Mouse (Mus musculus): Measurements from ENCODE around the gene Wdr91.

The Wdr91 gene

DNA sequence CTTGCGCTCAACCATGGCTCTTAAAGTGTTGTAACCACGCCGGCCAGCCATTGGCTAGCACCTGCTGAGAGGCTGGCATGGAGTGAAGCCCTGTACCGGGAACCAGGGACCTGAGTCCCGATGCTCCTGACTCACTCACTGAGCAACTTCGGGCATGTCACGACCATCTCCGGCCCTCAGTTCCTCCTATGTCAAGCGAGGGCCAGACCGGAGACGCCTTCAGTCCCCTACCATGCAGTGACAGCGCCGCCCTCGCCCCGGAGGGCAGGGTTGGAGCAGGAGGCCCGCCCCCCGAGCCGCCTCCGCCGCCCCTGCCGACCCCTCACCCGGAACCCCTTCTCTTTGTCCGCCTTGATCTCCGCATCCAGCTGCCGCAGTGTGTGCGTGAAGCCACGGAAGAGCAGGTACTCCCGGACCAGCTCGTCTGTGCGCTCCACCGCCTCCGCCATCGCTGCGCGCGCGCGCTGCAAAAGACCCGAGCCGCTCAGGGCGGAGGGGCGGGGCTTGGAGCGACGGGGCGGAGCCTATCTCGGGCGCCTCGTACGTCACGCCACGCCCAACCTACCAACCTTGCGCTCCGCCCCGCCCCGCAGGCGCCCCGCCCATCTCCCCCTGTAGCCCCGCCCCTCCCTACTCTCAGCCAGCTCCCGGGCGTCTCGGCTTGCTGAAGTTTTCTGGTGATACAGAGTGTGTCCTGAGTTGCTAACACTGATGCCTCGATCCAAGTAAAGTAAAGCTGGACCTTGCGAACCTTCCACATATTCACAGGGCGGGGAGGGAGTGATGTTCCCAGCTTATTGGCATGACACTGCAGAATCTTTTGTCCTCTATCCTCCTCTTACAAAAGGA, at the start of gene Wdr91:
Gene Wdr91, minus strand, starts transcription at position 506 of the 849 bp plus-strand sequence.
- peak; percentile 90 for DNase-seq (ENCODE audit: low spot score)

DNA sequence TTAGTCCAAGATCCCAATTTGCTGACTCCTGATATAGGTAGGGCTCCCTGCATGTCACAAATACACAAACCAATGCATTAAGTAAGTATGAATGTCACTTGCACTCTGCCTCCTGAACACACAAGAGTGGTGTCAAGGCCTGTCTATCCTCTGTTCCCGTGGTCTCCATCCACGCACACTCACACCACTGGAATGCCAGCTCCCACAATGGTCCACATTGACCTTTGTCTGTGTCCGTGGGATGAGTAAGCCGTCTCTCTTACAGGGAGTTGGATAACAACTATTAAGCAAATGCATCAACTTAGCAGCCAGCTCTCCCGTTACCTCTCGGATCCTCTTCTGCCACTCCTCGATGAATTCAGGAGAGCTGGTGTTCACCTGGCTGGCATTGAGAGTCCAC, 48.5 kb upstream of the Wdr91 start:
- DNase-seq (ENCODE audit: low spot score), result no peak

DNA sequence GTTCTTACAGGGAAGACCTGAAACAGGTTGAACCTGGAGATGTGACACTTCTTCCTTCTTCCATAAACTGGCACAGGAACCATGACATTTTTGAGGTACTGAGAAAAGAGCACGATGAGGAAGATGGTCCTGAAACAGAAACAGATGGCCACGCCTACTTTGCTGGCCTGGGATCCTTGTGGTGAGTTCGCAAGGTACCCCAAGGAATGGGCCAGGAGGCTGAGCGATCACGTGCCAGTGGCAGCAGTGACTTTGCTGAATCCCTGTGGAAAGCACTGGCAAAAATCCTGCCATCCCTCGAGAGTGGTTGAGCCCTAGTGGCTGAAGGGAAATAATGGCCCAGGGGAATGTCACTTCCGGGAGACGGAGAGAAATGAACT, 45.2 kb upstream of the Wdr91 start:
- DNase-seq (ENCODE audit: low spot score), result no peak

DNA sequence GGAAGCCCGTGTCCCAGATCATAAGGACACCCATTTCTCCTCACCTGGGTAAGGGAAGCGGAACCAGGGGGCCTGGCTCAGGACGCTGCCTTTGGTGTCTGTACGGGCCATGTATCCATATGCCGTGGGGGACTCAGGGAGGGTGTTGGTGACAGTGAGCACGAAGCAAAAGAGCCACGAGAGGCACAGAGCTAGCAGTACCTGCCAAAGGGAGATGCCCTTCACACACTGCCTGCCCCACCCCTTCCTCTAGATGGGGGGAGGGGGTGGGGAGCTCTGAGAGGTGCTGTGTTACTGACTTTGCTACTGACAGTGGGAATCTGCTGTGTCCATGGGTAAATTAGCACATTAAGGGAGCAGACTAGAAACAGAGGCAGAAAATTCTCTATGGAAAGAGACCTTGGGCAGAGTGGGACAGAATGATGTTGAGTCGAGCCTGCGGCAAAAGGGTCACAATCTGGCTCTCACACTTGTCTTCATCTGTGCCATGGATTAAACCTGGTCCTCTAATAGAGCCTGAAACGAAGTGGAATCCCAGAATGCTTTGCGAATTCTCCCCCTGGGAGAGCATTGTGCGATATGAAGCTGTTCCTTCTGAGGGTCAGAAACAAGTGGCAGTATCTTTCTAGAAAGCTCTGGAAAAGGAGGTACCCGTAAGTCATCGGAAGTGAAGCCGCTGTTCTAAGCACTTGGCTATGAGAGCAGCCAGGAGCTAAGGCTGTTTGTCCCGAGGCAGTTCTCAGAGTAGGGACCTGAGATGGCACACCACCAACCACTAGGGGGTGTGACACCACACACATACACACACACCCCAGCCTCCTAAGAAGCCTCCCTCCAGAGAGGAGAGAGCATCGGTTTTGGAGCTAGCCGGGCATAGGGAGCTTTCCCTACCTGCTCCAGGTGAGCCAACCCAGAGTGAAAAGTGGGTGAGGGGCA, 44.5 kb upstream of the Wdr91 start:
- DNase-seq (ENCODE audit: low spot score), result peak; percentile 28

DNA sequence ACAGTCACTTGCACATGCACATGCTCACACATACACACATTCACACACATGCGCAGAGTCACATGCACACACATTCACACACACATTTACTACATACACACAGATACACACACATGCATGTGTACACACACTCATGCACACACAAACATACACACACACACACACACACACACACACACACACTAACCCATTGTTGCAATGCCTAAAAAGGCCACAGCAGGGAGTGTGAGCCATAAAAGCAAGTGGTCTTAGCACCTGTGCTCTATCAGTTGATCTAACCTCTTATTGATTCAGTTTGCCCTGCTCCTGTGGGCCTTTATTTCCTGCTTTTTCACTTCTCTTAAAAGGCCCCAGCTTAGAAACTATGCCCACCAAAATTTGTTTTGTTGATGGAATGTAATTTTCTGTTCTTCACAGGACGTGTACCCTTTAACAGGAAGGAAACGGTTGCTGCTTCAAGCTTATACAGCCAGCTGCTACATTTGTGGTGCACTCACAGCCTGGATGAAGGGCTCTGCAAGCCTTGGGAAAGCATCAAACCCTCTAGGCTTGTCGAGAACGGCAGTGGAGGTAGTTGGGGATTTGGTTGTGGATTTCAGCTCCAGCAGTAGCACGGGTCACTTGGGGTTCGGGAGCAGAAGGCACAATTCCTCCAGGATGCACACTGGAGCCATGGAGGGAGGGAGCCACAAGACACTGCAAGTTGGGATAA, 41.4 kb upstream of the Wdr91 start:
- peak; percentile 29 for DNase-seq (ENCODE audit: low spot score)

DNA sequence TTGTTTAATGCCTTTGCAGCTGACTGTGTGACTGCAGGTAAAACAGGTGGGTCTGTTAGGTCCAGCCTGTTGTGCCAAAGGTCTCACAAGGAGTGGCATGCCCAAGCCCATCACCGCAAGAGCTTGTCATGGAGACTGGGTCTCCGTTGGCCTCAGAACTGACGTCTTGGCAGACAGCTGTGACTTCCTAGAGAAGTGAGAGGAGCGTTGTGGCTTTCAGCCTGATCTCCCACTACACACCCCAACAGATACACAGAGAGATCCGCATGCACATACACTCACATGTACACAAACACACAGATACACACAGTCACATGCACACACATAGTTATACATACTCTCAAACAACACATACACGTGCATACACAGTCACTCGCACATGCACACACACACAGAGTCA, 40.8 kb upstream of the Wdr91 start:
- DNase-seq (ENCODE audit: low spot score), result no peak

DNA sequence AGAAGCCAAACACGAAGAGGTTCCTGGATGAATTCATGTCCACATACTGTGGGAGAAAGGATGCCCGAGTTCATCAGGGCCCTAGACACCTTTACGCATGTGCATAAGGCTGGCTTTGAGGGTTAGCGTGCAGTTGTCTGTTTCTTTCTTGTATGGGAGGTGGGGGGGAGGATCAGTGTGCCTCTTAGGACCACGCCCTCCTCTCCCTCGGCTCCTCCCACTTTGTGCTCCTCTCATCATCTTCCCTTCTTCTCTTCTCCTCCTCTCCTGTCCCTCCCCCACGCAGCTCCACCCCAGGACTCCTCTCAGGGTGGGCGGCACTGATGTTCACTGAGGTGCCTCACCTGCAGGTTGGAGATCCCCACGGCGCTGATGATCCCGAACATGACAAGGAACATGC, 37.8 kb upstream of the Wdr91 start:
- no peak for DNase-seq (ENCODE audit: low spot score)

DNA sequence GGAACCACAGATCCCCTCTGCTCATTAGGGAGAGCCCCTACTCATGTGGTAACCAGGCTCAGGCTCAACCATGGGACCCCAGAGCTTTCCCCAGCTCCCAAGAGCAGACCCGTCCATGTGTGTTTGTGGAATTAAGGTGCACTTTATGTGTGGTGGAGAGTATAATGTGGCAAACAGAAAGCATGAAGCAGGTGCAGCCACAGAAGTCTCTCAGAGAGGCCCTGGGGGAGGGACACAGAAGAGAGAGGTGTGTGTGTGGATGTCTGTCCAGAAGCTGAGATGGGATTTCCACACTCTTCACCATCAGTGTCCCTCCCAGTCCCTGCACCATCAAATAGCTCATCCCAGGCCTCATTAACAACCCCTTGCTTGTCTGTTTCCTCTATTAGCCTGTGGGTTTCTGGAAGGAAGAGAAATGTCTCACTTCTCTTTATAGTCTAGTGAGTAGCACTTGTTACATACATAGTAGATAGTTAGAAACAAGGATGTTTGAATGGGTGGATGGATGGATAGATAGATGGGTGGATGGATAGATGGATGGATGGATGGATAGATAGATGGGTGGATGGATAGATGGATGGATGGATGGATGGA, 35.9 kb upstream of the Wdr91 start:
- no peak for DNase-seq (ENCODE audit: low spot score)

DNA sequence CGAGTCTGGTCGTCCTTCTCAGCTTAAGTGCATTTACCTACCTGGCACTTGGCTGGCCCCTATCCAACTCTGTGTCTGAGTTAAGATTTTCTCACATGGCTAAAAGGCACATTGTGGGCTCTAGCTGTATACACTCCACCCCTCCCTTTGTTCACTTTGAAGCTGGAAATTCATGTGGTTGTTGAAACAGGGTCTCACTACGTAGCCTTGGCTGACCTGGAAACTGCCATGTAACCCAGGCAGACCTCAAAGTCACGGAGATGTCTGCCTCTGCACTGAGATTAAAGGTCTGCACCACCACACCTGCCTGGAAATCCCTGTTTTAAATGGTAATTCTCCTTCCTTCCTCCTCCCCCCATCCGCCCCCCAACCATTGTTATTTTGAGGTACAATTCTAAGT, 32.8 kb upstream of the Wdr91 start:
- no peak for DNase-seq (ENCODE audit: low spot score)

DNA sequence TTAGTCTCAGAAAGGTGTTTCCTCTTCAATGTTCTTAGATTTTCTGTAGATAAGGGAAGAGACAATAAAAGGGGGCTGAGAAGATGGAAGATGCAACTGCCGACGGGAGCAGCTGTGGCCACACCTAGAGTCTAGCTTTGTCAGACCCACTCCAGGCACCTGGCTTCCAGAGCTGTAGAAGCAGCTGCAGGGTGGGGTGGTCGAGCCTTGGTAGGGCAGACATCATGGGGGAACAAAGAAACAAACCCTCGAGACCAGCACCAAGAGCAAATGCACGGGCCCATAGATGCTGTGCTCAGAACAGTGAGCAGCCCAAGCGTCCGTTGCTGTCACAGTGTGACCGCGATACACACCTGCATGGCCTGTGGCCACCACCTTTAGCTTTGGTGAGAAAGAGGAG, 31.8 kb upstream of the Wdr91 start:
- no peak for DNase-seq (ENCODE audit: low spot score)

DNA sequence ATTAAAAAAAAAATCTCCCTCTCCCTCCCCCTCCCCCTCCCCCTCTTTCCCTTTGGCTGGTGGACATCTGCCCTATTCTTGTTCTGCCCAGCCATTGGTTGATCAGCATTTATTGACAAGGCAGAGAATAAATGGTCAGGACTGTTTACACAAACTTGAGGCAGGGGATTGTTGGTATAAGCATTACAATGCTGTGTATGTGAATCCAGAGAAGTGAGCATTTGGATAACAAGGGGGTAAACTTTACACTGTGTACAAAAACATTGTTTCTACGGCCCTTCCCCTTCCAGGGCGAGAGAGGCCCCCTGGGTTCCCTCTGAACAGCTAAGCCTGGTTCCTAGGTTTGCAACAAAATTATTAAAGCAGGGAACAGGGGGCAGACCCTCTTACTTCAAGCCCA, 30.8 kb upstream of the Wdr91 start:
- DNase-seq (ENCODE audit: low spot score), result no peak

DNA sequence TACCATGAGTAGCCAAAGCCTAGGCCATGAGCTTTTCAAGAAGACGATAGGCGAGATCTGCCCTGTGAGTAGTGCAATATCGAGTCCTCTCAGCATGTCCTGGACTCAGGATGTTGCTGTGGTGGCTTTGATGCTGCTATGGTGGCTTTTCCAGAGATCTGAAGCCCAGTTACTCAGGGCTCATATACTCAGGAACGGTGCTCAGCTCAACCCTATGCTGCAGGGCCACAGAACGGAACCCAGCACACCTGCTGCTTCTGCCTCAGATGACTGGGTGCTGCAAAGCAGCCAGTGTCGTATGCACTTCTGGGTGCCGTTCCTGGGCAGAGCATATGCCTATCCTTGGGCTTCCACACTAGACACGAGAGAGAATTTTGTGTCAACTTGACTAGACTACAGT, 28.8 kb upstream of the Wdr91 start:
- peak; percentile 15 for DNase-seq (ENCODE audit: low spot score)

DNA sequence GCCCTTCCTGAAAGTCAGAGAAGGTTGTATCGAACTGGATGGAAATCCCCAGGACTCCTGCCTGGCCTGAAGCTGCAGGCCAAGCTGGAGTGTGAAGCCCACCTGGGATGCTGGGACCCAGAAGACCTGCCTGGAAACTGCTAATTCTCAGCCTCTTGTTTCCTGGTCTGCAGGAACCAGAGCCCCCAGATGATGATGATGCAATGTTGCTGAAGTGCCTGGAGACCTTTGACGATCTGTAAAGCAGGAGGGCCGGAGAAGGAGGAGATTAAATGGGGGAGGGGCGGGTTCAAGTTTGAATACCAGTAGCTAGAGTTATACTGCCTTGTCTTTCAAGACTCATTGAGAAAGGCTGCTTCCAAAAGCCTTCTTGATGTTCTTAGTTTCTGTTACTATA, 28.3 kb upstream of the Wdr91 start:
- DNase-seq (ENCODE audit: low spot score), result no peak

DNA sequence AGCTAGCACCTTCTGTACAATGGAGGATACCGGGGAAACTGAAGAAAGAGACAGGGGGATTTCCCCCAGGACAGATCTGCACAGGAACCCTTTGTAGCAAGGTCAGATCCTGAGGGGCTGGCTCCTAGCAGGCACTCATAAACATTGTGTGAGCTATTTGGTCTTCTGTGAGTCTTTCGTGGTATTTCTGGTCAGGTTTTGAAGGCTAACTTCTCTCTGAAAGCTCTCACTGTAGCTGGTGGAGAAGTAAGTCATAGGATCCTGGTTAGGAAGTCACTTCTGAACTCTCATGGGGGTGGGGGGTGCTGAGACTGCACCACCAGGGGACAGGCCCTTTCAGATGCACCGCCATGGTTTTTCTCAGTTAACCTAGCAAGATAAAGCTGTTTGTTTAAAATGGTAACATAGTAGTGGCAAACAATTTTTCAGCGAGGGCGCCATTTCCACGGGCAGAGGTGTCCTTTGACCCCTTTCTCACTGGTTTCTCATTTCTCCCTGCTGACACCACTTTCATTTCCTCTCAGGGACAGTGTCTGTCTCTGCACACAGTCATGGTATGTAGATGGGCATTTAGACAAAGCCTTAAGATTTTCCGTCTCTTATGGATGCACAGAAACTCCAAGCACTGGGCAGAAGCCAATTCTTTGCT, 27.7 kb upstream of the Wdr91 start:
- DNase-seq (ENCODE audit: low spot score), result no peak

DNA sequence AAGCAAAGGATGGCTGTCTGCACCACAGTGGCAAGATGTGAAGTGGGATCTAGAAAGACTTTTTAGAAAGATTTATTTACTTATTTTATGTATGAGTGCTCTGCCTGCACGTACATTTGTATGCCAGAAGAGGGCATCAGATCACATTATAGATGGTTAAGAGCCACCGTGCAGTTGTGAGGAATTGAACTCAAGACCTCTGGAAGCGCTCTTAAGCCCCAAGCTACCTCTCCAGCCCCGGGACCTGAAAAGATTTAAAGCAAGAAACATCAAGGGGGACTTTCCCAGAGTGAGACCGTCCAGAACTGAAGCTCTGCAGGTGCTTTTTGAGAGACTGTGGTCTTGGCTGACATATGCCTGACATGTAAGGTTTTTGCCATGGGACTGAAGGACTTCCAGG, 26.1 kb upstream of the Wdr91 start:
- DNase-seq (ENCODE audit: low spot score), result no peak

DNA sequence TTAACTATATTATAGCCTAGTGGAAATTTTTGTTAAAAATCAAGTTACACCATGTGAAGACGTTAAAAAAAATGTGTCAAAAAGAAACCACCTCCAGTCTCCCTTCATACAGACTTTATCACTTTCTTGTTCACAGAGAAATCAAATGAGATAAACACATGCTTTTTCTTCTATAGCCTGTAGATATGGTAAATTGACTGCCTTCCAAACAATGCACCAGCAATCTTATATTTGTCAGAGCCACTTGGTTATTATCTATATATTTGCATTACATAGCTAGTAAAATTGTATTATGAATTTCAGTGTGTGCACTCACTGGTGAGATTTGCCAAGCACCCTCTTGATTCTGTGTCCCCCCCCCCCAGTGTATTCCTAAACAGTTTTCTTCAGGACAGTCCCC, 22.0 kb upstream of the Wdr91 start:
- no peak for DNase-seq (ENCODE audit: low spot score)

DNA sequence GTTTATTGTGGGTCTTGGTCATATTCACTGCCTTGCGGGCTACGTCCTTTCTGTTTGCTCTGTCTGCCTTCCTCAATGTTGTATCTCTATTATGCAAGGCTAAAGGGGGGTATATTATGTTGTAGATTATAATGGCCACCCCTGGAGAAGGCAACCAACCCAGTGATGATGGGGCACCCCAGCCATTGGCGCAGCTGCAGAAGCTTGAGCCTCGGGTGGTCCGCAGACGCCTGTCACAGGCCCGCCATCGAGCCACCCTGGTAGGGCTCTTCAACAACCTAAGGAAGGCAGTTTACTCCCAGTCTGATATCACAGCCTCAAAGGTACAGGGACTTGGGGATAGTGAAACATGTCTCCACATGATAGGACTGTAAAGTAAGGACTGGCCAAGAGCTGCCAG, 16.9 kb upstream of the Wdr91 start:
- no peak for DNase-seq (ENCODE audit: low spot score)

DNA sequence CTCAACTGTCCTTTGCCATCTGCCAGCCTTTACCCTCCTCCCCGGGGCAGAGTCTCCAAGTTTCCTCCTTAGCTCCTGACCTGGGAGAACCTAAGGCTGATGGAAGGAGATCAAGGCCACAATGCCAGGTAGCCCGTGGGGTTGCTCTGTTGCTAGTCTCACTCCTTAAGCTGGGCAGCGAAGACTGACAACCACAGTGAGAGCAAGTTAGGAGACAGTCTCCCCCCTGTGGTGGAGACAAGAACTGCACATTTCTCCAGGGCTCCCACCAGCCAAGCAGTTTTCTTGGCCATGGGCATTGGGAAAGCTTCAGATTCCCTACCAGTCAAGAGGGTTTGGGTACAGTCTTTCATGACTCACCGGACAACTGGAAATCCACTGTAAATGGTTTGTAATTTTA, 16.5 kb upstream of the Wdr91 start:
- DNase-seq (ENCODE audit: low spot score), result peak; percentile 50

DNA sequence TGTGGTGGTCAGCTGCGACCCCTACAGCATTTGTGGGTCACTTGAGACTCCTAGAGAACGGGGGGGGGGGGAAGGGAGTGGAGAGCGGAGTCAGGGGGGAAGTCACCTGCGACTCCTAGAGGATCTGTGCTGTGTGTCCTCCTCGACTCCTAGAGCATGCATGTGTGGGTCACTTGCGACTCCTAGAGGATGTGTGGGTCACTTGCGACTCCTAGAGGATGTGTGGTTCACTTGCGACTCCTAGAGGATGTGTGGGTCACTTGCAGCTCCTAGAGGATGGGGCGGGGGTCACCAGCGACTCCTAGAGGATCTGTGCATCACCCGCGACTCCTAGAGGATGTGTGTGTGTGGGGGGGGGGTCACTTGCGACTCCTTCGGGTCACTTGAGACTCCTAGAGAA, 11.3 kb upstream of the Wdr91 start:
- DNase-seq (ENCODE audit: low spot score), result peak; percentile 12

DNA sequence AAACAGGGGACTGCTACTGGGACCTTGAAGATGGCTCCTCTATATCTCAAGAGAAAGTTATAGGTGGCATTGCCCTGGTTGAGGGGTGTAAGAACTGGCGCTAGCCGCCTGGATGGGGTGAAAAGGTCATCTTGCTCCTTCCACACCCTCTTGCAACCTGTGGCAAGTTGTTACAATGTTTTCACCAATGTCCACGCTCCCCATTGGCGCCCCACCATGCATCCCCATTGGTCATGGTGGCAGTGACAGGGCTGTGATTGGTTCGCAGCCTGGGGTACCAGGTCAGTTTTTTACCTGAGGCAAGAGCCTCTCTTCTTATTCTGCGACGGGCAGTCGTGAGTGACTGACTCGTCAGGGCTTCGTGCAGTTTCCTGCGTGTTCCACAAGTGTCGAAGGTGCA, 10.0 kb upstream of the Wdr91 start:
- no peak for DNase-seq (ENCODE audit: low spot score)

DNA sequence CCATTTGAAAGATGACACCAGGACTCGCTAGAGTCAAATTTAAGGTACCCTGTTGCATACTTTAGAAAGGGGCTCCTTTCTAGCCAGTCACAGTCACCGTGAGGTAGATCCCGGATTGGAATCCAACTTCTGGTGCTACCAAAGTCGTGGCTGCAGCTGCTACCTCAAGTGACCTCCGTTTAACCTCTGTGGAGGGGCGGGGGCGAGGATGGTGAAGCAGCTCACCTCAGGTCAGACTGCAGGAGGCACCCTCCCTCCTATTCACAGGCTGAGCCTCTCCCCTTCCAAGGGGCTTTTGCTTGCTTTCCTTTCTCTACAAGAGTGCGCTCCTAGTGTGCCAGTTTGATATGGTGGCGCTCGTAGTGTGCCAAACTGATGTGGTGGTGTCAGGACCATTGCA, 9.3 kb upstream of the Wdr91 start, which contains the start of gene Stra8:
Gene Stra8, plus strand, starts transcription at position 208 of the 400 bp plus-strand sequence.
- no peak for DNase-seq (ENCODE audit: low spot score)

DNA sequence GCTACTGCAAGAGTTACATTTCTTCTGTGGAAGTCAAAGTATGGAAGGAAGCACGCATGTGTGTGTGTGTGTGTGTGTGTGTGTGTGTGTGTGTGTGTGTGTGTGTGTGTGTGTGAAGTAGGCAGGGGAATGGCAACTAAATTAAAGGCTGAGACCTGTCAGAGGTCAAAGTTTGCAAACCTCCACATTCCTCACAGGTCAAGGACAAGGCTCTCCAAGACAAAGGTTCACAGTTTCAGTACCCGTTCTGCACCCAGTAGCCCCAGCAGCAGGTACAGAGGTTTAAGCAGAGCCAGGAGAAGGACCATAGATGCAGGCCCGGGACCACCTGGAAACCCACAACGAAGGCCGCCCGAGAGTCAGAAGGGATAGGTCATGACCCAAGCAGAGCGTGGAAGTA, 8.5 kb upstream of the Wdr91 start:
- DNase-seq (ENCODE audit: low spot score), result no peak

Data from T-cell, adult 2 months (primary cell).